Mouse (Mus musculus): ENCODE results near the gene Dennd2c.

GRCm38 (mm10) chr3:103101194-103101593 is 1.2 kb upstream of the Dennd2c start:
- TF ChIP-seq CTCF (IDR thresholded peaks at IDR 0.05; ENCODE audit: insufficient read depth, low read depth, low read length): no peak
- no peak for TF ChIP-seq POLR2A (IDR thresholded peaks at IDR 0.05; ENCODE audit: insufficient read depth, low read depth, low read length)
